Mouse (Mus musculus) olfactory bulb, adult 2 months (tissue): Measurements from ENCODE around the gene Mpz. TPM values are rescaled to one million over a fixed set of nuclear protein-coding genes. Genes with fewer than 3 reads are reported as not detected.

Experiments
- H3K27ac ChIP-seq: fragments of 200-500 bp; 2 replicates; pipeline ENCODE4 v1.5.1; 2012; ENCODE audit warnings: low read depth, low read length; ENCODE audit not compliant: insufficient read depth
- H3K4me1 ChIP-seq: fragments of 200-500 bp; 2 replicates; pipeline ENCODE4 v1.6.1; 2012; ENCODE audit warnings: low read length; ENCODE audit not compliant: control insufficient read depth, insufficient read depth
- H3K4me3 ChIP-seq: fragments of 200-500 bp; 2 replicates; pipeline ENCODE4 v1.5.1; 2012; ENCODE audit warnings: mild to moderate bottlenecking, low read depth, low read length, moderate library complexity; ENCODE audit not compliant: insufficient read depth
- CTCF ChIP-seq: fragments of 200-500 bp; IDR thresholded peaks from 2 replicates; pipeline ENCODE4 v1.5.1; 2012; ENCODE audit warnings: low read depth, mild to moderate bottlenecking, low read length, moderate library complexity; ENCODE audit not compliant: insufficient read depth
- POLR2A ChIP-seq: fragments of 200-500 bp; IDR thresholded peaks from 2 replicates; pipeline ENCODE4 v1.6.1; 2012; ENCODE audit warnings: mild to moderate bottlenecking, low read depth, low read length, moderate library complexity; ENCODE audit not compliant: insufficient read depth
- WGBS: fragments of 180-500 bp; shearing (Covaris S2); methylation state at CpG from one replicate; pipeline ENCODE4 v1.1.7; 2018; 5-methylcytosine and 5-hydroxymethylcytosine counted together
- polyA plus RNA-seq: library from polyadenylated mRNA; stranded (reverse); fragments of >200 nt; gene quantifications from 2 replicates; pipeline ENCODE4 v1.2.4, GENCODE M21; 2012; ENCODE audit warnings: low replicate concordance; ENCODE audit not compliant: missing spikeins, insufficient read depth, insufficient read length

Mpz gene
- polyA plus RNA-seq, 1 experiment: not detected

DNA sequence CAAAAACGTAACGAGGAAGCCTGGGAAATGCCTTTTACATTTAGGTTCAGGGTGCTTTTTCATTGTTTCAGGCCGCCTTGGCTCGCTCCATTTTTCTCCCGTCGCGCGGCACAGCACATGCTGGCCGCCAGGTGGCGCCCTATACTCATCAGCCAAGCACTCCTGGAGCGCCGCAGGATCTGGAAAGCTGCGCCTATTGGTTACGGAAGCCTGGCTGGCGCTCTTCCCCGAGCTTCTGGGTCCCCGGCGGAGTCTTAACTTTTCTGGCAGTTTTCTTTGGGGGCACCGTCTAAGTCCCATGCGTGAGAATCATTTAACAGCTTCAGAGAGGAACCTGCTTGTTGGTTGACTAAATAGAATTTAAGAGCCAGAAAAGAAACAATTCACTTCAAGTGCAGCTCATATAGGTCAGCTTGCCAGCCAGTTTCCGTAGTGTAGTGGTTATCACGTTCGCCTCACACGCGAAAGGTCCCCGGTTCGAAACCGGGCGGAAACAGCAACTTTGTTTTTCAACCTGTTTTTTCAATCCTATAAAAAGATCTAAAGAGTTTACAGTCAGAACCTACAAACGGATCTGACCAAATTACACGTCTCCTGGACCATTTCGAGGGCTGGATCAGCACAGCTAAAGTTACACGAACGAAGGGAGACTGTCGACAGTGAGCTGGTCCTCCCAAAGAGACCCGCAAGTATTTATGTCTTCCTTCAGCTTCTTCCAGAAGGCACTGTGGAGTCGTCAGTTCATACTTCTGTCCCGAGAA, 39.3 kb upstream of the Mpz start:
- under 1% methylated on average over 38 of the region's 38 CpGs for WGBS
- H3K4me1 ChIP-seq: peaks cover 7% of the 10 kb centered on the region
- H3K27ac ChIP-seq: peak overlapping the region; percentile 94
- H3K4me3 ChIP-seq: peak overlapping the region; percentile 82
- no peak for TF ChIP-seq POLR2A
- peak; percentile 99 for TF ChIP-seq CTCF

DNA sequence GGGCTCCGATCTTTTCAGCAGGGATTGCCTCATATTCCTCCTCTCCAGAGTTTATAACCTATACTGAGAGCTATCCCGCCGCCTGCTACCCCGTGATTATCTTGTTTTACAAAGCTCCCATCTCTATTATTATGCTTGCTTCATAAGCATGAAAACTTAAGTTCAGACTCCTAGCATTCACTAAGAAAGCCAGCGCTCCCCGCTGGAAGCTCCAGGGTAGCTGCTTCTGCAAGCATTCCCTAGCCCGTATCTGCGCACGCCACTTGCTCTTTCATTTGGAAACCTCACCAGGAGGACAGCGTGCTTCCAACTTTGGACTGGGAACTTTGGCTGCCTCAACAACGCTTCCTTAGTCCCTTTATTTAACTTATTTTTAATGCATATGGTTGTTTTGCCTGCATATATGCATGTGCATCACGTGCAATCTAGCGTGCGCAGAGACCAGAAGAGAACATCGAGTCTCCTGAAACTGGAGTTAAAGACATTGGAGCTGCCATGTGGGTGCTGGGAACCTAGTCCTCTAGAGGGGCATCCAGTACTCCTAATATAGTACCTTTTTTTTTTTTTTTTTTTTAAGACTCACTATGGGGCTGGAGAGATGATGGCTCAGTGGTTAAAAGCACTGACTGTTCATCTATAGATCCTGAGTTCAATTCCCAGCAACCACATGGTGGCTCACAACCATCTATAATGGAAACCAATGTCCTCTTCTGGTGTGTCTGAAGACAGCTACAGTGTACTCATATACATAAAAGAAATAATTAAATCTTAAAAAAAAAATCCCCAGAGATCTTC, 38.5 kb upstream of the Mpz start:
- 1% methylated on average over 15 of the region's 15 CpGs for WGBS
- H3K4me1 ChIP-seq: peaks cover 7% of the 10 kb centered on the region
- no peak for TF ChIP-seq CTCF
- TF ChIP-seq POLR2A: no peak
- H3K27ac ChIP-seq: no peak overlapping the region; the same call in 1 of the 2 replicates
- peak overlapping the region; percentile 82 for H3K4me3 ChIP-seq

DNA sequence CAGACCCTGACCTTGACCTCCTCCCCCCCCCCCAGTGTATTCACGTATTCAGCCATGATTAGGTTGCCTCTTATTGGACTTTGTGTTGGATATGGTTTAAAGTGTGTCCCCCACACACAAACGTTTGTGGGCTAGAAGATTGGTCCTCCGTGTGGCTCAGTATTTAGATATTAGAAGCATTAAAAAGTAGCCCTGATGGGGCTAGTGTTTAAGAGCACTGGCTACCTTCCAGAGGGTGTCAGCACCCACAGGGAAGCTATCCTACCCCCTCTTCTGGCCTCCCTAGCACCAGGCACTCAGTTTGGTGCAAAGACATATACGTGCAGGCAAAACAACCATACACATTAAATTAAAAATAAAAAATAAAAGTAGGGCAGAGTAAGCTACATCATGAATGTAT, 37.5 kb upstream of the Mpz start:
- no peak for TF ChIP-seq CTCF
- TF ChIP-seq POLR2A: no peak
- no peak overlapping the region for H3K27ac ChIP-seq
- no peak overlapping the region for H3K4me3 ChIP-seq
- H3K4me1 ChIP-seq: peaks cover 7% of the 10 kb centered on the region
- 85% methylated on average over 4 of the region's 4 CpGs for WGBS

- peaks cover 7% of the 10 kb centered on the region for H3K4me1 ChIP-seq
- TF ChIP-seq POLR2A: no peak
- no peak for TF ChIP-seq CTCF
- H3K4me3 ChIP-seq: peak within 1 kb of the TSS; percentile 54
- 3% methylated on average over 24 of the region's 24 CpGs for WGBS
- H3K27ac ChIP-seq: peak within 1 kb of the TSS; percentile 9
These were observed 36.6 kb upstream of the Mpz start, which contains the start of gene Cfap126 for GRCm38 (mm10) chr1:171113873-171114299. TSS of gene Cfap126 (plus strand) at chr1:171113918.

- Histone ChIP-seq H3K4me1 (peaks cover 5% of the 10 kb centered on the region), H3K4me3 (no peak overlapping the region), H3K27ac (no peak overlapping the region)
- 84% methylated on average over 4 of the region's 4 CpGs for WGBS
- TF ChIP-seq CTCF: no peak
- no peak for TF ChIP-seq POLR2A
These were observed 34.2 kb upstream of the Mpz start for GRCm38 (mm10) chr1:171116280-171116679.

- no peak for TF ChIP-seq CTCF
- TF ChIP-seq POLR2A: no peak
- Histone ChIP-seq H3K4me3 (no peak overlapping the region), H3K4me1 (peaks cover 5% of the 10 kb centered on the region), H3K27ac (no peak overlapping the region)
- 10% methylated on average over 4 of the region's 4 CpGs for WGBS
These were observed 32.2 kb upstream of the Mpz start for GRCm38 (mm10) chr1:171118269-171118684.

- no peak overlapping the region for H3K4me3 ChIP-seq
- 73% methylated on average over 5 of the region's 5 CpGs for WGBS
- TF ChIP-seq POLR2A: no peak
- TF ChIP-seq CTCF: no peak
- H3K4me1 ChIP-seq: peaks cover 2% of the 10 kb centered on the region
- H3K27ac ChIP-seq: no peak overlapping the region
These were observed 31.5 kb upstream of the Mpz start for GRCm38 (mm10) chr1:171118996-171119395.

- WGBS: 86% methylated on average over 14 of the region's 14 CpGs
- no peak overlapping the region for H3K27ac ChIP-seq
- H3K4me1 ChIP-seq: no peaks in the 10 kb centered on the region
- no peak overlapping the region for H3K4me3 ChIP-seq
- TF ChIP-seq POLR2A (no peak), CTCF (no peak)
These were observed 31.1 kb upstream of the Mpz start for GRCm38 (mm10) chr1:171119405-171119804.

DNA sequence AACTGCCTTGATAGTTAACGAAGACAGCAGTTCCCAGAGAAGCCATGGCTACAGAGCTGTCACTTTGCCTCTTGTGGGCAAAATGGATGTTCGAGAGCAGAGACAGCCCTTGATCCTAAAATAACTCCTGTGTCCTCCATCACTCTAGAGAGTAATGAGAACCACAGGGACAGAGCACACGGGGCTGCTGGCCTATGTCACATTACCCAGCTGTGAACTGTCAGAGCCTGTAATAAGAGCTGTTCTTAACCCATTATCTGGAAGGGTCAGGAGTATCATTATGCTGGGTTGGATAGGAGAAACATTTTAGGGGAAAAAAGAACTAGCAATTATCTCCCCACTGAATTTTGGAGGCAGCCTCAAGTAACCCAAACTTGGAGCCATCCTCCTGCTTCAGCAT, 29.6 kb upstream of the Mpz start:
- Histone ChIP-seq H3K4me3 (no peak overlapping the region), H3K27ac (no peak overlapping the region), H3K4me1 (no peaks in the 10 kb centered on the region)
- TF ChIP-seq CTCF (no peak), POLR2A (no peak)
- 40% methylated on average over 3 of the region's 3 CpGs for WGBS
